Mouse (Mus musculus): Measurements from ENCODE around the gene Pgm5.

DNA sequence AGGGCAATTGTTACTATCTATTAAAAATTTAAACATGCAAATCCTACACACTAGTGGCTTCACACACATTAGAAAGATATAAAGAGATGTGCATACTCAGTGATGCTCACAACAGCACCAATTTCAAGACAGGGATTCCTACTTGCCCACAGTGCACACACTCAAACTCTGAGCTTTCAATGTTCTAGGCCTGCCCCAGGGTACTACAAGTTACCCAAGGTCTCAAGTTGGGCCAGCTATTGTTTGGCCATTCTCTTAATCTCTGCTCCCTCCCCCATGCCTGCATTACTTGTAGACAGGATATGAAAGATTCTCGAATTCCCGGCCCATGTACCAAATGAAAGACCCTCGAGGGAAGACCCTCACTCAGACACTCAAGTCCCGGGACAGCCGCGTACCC, 46.0 kb upstream of the Pgm5 start:
- TF ChIP-seq CTCF (IDR thresholded peaks at IDR 0.05; ENCODE audit: low read depth) (no peak), EP300 (IDR thresholded peaks at IDR 0.05; ENCODE audit: low read depth) (no peak)
